Mouse (Mus musculus): ENCODE results near the gene Gm9887.

DNA sequence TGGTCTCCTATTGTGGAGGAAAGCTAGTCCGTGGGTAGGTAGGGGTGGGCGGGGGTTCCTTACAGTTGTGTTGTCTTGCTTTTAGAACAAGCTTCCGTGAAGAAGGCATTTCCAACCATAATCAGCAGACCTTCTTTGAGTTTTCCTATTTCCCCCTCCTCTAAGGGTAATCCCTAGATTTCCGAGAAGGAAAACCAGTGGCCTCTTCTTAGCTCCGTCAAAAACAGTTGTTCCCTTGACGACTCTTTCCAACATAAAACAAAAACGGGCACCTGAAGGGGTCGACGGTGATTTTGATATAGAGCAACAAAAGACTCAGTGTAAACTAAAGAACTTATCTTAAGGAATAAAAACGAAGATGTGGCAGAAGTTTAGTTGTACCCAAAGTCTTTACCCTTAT, 10.3 kb downstream of the Gm9887 start:
- no peak for TF ChIP-seq EP300 (IDR thresholded peaks at IDR 0.05; ENCODE audit: insufficient read depth, low read depth, low read length)
- TF ChIP-seq CTCF (IDR thresholded peaks at IDR 0.05; ENCODE audit: low read depth, low read length) = no peak
- no peak for TF ChIP-seq POLR2A (IDR thresholded peaks at IDR 0.05; ENCODE audit: insufficient read depth, low read length)

Measured in ES-Bruce4 (cell line).